Mouse (Mus musculus) brain, embryonic 18.5 days (tissue): ENCODE data around the gene Gm9833.
"Not testable (repeated sequence)": the region's sequence is repeated elsewhere in the genome, so short reads cannot be mapped to it uniquely, and the experiment has no call there.

Source experiments
- DNase-seq: peaks from one replicate; pipeline ENCODE4 v3.0.0-alpha.2; 2012; ENCODE audit warnings: low read depth, low spot score

Gm9833 gene

DNA sequence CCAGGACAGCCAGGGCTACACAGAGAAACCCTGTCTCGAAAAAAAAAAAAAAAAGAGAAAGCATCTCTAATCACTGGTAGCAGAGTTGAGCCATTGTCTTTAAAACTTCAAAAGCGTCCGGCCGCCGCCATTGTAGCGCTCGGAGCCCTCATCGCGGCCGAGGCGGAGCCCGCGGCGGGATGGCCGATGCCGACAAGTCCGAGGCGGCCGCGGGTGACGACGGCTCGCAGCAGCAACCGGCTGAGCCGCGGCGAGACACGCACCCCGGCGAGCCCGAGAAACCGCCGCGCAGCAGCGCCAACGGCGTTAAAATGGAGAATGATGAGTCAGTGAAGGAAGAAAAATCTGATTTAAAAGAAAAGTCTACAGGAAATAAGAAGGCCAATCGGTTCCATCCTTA, at the start of gene Gm9833:
TSS of gene Gm9833 (plus strand) at position 117 of the 400 bp plus-strand sequence.
- not testable (repeated sequence) for DNase-seq

GRCm38 (mm10) chr3:10070070-10070469, 17.8 kb upstream of the Gm9833 start:
- no peak for DNase-seq

GRCm38 (mm10) chr3:10075826-10076225, 12.1 kb upstream of the Gm9833 start:
- DNase-seq, result no peak

DNA sequence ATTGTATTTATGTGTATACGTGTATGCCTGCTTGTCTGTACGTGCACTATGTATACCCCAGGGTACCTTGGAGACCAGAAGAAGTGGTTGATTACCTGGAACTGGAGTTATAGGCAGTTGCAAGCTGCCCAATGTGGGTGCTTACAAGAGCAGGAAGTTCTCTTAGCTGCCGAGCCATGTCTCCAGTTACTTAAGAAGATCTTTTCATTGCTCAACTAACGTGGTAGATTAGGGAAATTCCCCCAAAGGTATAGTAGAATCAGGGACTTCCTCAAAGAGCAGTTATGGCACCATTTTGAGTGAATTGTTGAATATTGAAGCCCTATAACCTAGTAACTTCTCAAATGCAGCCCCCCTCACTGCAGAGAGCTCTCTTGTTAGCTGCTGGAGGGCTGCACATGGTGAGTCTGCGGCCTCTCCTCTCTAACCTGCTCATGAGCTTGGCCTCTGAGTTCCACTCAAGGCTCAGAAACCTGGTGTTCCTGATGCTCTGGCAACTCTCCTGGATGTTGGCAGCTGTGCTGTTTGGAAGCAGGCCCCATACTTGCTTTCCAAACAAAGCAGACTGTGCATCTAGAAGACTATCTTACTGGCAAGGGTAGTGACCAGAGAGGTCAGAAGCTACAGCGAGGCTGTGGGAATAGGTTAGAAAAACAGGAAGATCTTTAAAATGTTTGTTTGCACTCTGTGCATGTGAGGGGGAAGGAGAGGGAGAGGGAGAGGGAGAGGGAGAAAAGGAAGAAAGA, 10.6 kb upstream of the Gm9833 start:
- no peak for DNase-seq

GRCm38 (mm10) chr3:10078113-10078512, 9.8 kb upstream of the Gm9833 start:
- DNase-seq, result no peak

GRCm38 (mm10) chr3:10081336-10081735, 6.6 kb upstream of the Gm9833 start:
- no peak for DNase-seq

DNA sequence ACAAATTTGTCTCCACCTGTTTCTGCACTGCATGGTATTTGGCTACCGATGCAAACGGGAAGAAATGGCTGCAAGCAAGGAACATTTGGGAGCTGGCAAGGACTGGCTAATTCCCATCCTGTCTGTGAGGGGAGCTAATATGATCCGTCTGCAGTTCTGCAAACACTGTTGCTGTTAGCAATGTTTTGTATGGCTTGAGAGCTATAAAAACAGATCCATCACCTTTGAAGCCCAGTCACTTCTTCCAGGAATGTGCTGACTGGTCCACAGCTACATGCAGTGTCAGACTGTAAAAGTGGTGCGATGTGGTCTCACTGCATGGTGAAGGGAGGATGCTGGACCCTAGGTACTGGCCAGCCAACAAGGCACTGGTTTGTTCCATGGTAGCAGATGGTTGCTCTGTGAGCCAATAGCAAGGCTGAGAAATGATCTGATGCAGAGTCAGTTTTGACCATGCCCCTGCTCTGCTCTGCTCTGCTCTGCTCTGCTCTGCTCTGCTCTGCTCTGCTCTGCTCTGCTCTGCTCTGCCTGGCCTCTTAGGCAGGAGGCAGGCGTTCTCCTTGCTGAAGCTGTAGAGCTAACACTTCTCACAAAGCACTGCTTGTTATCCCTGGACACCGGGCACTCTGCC, 5.9 kb upstream of the Gm9833 start:
- no peak for DNase-seq

GRCm38 (mm10) chr3:10082545-10083062, 5.3 kb upstream of the Gm9833 start:
- DNase-seq, result no peak

- DNase-seq, result no peak
These were observed 3.8 kb upstream of the Gm9833 start for GRCm38 (mm10) chr3:10084102-10084501.

- no peak for DNase-seq
These were observed 2.4 kb upstream of the Gm9833 start for GRCm38 (mm10) chr3:10085396-10086119.

- DNase-seq, result no peak
These were observed 399 bp upstream of the Gm9833 start for GRCm38 (mm10) chr3:10087511-10087910.

DNA sequence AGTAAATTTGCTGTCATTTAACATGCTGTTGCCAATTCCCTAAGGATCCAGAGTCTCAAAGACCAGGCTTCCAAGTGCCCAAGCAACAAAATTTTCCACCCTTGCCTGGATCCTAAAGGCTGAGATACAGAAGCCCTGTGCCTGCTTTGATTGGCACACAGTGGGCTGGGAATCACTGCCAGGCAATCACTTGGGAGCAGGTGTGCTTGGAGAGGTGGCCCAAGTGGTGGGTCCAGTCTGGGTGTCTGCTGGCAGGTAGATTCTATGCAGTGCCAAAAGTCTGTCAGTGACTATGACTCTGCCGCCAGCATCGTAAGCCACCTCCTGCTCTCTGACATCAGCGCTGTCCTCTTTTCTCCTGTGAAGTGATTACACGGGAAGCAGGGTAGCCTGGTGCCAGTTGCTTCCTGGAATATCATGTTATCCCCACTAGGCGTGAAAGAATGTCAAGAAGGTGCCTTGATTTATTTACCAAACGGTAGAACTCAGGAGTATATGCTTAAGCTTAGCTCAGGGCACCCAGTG, 3.8 kb downstream of the Gm9833 start:
- no peak for DNase-seq

GRCm38 (mm10) chr3:10092499-10092898, 4.6 kb downstream of the Gm9833 start:
- DNase-seq, result no peak

GRCm38 (mm10) chr3:10092914-10093313, 5.0 kb downstream of the Gm9833 start:
- no peak for DNase-seq

DNA sequence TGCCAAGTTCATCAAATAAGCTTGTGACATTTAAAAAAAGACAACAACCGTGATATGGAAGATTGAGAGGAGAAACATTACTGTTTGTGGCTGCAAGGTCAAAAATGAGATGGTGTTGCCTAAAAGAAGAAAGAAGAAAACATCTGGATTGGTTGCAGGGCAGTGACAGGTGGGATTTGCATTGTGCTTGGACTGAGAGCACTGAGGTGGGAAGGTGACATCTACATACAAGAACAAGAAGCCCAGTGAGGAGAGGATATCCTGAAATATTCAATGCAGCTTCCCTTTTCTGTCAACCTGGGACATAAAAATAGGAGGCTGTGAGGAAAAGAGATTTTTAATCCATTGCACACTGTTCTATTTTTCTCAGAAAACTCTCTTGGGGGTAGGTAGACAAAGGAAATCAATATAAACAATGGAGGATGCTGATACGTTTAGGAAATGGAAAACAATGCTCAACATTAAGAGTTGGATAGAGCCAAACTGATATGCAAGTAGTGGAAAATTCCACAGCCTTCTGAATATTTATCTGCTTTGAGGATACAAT, 7.2 kb downstream of the Gm9833 start:
- DNase-seq, result no peak

GRCm38 (mm10) chr3:10099756-10100155, 11.8 kb downstream of the Gm9833 start:
- DNase-seq, result no peak

DNA sequence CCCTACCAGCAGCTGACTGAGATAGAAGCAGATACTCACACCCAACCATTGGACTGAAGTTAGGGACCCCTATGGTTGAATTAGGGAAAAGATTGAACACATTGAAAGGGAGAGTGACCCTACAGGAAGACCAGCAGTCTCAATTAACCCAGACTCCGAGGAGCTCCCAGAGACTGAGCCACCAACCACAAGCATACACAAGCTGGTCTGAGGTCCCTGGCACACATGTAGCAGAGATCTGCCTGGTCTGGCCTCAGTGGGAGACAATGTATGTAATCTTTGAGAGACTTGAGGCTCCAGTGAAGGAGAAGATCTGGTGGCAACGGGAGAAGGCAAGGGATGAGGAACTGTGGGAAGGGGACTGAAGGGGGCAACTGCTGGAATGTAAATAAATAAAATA, 23.7 kb downstream of the Gm9833 start:
- DNase-seq, result no peak

DNA sequence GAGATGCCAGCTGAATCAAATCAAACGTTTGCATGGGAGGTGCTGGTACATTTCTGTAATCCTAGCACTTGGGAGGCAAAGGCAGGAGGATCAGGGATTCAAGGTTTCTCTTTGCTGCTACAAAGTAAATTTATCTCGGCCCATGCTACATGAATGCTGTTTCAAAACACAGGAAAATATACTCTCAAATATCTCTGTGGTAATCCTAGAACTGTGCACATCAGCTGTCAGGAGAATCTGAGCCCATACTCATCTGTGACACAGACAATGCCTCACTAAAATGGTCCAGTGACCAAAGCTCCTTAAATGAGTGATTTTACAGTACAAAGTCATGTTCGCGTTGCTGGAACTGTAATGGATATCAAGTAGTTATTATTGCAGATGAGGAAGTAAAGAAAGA, 24.3 kb downstream of the Gm9833 start:
- DNase-seq, result no peak

GRCm38 (mm10) chr3:10112660-10113059, 24.8 kb downstream of the Gm9833 start:
- no peak for DNase-seq

DNA sequence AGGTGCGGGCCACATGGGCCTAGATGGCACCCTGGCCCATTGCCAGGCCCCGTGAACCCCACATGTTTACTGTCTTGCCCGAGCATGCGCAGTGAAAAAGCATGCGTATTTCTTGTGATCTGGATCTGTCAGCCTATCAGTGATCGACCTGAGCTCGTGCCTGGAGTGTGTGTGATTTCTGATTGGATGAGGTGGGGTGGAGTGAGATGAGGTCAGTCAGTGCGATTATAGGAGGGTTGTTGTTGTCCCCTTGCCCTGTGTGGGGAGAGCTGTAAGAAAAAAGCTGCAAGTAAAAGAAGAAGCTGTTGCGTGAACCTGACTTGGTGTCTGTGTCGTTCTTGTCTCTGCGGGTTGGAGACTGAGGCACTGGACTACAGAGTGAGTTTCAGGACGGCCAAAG, 28.6 kb downstream of the Gm9833 start:
- no peak for DNase-seq

GRCm38 (mm10) chr3:10121232-10121631, 33.3 kb downstream of the Gm9833 start:
- DNase-seq, result no peak
